Mouse (Mus musculus) myocyte (in vitro differentiated cells): ENCODE data around the gene Trim9.

Source experiments
- CEBPB ChIP-seq: IDR thresholded peaks from 2 replicates; pipeline ENCODE4 v1.6.1; 2011; ENCODE audit warnings: mild to moderate bottlenecking, moderate library complexity; ENCODE audit not compliant: poor library complexity, insufficient read depth, severe bottlenecking
- POLR2A ChIP-seq: IDR thresholded peaks from one replicate; pipeline ENCODE4 v1.6.1; 2011; ENCODE audit warnings: low read depth, mild to moderate bottlenecking, control low read depth, moderate library complexity; ENCODE audit not compliant: insufficient read length
- REST ChIP-seq: IDR thresholded peaks from one replicate; pipeline ENCODE4 v1.6.1; 2011; ENCODE audit warnings: mild to moderate bottlenecking, control low read depth, moderate library complexity; ENCODE audit not compliant: insufficient read depth, insufficient read length
- TCF12 ChIP-seq: IDR thresholded peaks from one replicate; pipeline ENCODE4 v1.6.1; 2011; ENCODE audit warnings: mild to moderate bottlenecking, control low read depth; ENCODE audit not compliant: poor library complexity, insufficient read depth, severe bottlenecking
- USF1 ChIP-seq: IDR thresholded peaks from one replicate; pipeline ENCODE4 v1.6.1; 2011; ENCODE audit warnings: low read depth, mild to moderate bottlenecking, control low read depth, moderate library complexity

DNA sequence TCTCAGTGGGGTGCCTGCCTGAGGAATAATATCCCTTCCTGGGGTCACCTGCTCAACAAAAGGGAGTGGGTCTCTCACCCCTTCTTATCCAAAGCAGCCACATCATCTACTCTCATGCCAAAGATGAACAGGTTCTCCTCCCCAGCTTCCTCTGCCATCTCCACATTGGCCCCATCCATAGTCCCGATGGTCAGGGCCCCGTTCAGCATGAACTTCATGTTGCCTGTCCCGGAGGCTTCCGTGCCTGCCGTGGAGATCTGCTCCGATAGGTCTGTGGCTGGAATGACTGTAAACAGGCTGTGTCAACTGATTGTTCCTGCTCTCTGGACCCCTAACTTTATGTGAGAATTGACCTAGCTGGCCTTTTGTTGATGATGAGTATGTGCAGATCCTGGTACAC lies 152.0 kb downstream of the Trim9 start:
- TF ChIP-seq USF1 (no peak), TCF12 (no peak), CEBPB (no peak), POLR2A (no peak), REST (no peak)
